Mouse (Mus musculus) heart, adult 18-20 months (tissue): Measurements from ENCODE around the gene Trmt1. TPM values are rescaled to one million over a fixed set of nuclear protein-coding genes. Genes with fewer than 3 reads are reported as not detected.
A peak's percentile ranks its signal among the peaks of the same experiment; 100 is the strongest.
"Not testable (repeated sequence)": the region's sequence is repeated elsewhere in the genome, so short reads cannot be mapped to it uniquely, and the experiment has no call there.

Experiments
- DNase-seq, 2 experiments: peaks; one replicate each; pipeline ENCODE4 v3.0.0; 2021 to 2022; ENCODE audit warnings: mixed read lengths in 1 of 2
- total RNA-seq, 2 experiments: library from RNA; stranded (reverse); gene quantifications; 2 replicates each; pipeline ENCODE4 v1.2.3; 2021

Trmt1 gene
- total RNA-seq, 2 experiments from 2014 or later = 34.2 to 45.1 TPM

DNA sequence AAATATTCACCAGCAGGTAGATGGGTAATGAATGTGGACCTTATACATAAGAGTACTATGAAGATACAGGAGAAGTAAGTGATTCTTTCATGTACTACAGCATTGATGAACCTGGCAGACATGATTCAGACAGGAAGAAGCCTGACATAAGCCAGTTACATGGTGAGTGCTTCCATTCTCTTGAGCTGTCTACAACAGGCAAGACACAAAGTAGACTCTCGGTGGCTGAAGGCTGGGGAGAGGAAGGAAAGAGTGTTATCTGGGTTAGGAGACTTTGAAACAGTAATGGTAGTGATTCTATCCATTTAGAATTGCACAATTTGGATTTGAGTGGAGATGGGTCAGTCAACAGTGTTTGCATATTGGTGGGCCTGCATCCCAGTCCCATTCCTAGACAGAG lies 27.2 kb upstream of the Trmt1 start:
- DNase-seq = no peak

DNA sequence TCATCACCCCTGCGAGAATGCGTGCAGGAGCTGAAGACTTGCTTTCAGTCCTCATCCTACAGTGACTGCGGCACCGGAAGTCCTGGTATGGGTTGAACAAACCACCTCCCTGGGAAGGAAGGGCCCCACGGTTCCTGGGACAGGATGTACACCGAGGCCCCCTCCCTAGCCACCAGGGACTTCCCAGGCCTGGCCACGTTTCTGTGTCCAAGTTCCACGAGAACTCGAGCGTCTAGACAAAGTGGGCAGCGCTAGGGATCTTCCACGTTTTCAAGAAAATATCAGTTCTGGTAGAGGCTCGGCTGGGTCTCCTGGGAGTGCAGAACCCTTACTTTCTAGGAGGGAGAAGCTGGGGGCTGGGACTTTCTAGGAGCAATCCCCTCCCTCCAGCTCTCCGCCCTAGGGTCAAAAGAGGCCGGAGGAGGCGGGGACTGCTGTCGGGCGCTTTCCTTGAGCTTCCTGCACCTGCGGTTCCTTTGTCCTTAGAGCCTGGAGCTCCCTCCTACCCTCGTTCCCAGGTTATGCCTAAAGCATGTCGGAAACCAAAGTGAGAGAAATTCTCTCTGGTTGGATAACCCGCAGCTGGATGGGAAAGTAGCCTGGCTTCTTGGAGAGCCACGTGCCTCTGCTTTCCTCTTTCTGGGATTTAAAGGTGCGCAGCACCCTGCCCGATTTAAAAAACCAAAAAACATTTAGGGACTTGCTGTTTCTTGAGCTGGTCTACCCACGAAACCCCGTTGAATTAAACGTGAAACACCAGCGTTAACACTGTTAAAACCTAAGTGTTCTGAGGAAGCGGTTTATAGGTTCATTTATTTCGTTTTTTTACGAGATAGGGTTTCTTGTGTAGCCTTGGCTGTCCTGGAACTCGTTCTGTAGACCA lies 25.9 kb upstream of the Trmt1 start:
- DNase-seq = peak; percentile 81 to 90

DNA sequence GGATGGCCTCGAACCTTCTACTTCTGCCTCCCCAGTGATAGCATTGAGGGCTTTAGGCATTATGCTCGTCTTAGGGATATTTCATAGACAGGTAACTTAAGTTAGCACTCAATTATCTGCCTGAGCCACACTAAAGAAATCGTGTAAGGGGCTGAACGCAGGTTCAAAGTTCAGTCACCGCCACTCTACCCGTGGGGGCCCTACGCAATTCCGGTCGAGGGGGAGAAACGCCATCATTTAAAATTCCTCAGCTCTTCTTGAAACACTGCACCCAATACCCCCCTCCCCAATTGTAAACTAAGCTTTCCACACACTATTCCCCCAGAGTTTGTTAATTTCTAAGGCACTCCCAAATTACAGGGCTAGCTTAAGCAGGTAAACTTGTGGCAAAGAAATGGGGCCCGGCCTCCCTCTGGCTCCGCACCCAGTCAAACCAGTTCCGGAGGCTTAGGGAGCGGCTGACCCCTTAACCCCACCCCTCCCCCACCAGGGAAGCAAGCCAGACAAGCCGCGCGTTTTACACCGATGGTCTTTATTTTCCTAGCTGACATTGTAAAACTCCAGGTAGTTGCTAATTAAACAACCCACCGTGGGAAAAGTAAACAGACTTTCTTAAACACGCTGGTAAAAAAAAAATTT lies 25.2 kb upstream of the Trmt1 start:
- peak; percentile 51 to 74 for DNase-seq

DNA sequence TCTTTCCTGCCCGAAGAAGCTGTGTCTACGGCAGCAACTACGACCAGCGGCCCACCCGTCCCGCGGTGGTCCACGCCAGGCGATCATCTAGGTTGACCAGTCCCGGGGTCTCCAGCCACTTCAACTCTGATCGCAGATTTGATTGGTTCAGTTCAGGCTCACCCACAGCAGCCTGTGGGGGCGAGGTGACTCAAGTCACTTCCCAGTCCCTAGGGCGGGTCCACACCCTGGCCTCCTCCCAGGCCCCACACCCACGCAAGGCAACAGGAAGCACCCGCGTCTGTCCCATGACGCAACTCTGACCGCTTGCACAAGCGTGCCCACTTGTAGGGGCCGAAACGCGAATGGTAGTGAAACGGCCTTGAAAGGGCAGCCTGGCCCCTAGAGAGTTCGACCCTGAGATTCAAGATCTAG lies 24.6 kb upstream of the Trmt1 start:
- DNase-seq = peak; percentile 94 to 97

DNA sequence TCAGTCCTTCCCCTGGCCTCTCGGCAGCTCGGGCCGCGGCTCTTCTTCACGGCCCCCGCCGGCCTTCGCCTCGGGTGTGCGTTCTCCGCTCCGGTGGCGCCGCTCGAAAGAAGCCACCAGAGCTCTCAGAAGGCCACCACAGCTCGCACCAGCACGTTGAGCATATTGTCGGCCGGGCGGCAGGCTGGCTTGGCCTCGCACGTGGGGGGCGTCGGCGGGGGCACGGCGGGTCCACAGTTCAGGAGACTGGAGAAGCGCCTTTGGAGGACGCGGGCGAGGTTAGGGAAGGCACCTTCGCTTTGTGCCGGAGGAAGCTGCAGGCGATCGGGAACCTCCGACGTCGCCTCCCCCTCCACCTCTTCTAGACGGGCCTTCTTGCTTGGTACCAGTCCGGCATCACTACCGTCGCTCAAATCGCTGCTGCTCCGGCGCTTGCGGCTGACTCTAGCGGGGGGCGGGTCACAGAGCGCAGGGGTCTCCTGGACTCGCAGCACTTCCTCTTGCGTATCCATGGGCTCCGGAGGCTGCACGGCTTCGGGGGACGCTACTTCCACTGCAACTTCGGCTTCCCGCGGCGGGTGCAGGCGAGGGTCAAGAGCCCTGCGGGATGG lies 24.0 kb upstream of the Trmt1 start:
- DNase-seq = peak in 1 of 2 experiments; percentile 60

DNA sequence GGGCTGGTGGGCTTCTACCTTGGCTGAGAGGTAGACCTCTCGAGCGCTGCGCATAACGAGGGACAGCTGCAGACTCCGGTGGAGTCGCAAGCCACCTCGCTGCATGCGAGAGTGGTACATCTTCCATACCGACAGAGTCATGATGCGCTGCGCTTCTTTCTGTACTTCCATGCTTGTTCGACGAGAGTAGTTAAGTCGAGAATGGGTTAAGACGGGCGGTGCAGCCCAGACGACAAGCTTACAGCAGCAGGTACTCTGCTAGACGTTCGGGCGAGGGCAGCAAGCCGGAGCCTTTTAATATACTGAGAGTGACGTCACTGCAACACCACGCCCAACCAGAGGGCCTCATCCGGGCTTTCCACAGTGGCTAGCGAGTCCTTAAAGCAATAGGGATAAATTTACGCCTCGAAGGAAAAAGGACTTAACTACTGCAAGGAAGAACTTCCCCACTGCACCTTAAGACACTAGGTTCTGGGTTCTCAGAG lies 23.5 kb upstream of the Trmt1 start, which contains the start of gene Ier2:
TSS of gene Ier2 (minus strand) at position 272 of the 485 bp plus-strand sequence.
- peak; percentile 98 for DNase-seq

DNA sequence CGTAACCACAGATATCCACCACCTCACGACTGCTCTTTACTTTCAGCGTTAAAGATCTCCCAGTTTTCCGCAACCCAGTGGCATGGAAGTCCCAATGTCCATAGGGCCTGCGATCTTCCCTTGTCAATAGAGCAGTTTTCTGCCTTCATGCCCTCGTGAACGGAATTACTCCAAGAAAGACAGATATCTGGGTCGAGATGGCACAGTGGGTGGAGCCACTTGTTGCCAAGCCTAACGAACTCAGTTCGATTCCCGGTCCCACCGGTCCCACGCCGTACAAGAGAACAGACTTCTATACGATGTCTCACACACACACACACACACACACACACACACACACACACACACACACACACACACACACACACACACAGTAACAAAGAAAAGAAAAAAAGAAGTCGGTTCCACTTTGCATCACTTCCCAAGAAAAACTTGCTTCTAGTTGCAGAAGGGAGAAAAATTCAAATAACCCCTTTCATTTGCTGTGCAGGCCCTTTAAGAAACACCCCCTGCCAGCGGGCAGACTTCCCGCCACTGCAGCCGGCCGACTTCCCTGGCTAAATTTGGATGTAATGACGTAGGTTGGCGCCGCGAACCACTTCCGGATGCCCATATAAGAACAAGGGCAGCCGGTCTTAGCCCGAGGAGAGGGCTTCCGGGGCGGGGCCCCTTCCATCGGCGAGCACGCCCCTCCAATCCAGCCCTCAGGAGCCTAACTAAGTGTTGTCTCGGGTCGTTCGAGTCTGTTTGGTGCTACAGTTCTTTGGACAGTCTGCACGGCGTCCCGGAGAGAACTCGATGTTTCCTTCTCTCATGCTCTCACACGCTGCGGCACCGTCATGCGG lies 22.4 kb upstream of the Trmt1 start:
- peak; percentile 99 for DNase-seq

DNA sequence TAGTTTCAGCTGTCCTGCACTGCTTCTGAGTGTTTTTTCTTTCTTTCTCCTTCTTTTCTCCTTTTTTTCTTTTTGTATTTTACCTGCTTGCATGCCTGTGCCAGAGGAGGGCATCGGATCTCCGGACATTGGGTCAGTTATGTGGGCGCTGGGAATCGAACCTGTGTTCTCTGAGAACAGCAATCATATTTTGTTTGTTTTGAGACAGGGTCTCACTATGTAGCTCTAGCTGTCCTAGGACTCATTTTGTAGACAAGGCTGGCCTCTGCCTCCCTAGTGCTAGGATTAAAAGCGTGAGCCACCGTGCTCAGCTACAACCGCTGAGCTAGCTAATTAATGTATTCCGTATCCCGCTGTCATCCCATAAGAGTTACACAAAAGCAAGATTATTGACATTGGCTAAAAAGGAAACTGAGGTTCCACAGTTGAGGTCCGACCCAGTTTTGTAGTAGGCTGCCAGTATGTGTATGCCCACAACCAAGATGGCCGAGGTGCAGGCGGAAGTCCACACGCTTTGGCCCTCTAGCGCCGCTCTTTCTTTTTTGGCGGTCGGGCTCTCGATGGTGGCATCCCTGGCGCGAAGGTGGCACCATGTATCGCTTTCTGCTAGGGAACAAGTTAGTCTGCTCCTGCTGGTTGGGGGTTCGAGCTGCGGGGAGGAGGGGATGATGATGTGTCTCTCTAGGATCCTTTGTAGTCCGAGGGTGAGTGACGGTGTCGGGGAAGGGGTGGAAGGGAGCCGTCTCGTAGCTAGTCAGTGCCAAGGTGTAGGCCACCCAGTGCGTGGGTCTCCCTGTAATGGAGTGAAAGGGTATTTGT lies 21.3 kb upstream of the Trmt1 start:
- peak; percentile 88 to 89 for DNase-seq

DNA sequence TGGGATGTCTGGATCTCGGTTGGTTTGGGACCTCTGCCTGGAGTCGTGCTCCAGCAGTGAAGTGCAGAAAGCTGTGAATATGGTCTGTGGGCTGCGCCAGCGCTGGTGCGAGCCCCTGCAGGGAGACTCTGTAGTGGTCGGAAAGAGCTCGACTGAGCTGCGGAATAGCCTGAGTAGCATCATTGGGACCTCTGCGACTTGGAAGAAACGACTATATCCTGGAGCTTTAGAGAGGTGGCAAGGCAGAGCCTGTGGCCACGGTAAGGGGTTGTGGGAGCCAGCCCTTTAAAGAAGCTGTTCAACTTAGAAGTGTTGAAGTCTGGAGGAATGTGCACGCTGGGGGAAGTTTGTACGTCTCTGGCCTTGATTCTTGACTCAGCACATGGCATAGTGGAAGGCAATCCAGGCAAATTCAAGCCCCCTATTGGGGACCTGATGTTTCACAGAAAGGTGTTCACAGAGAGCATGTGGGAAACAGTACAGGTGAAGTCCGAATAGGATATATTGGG lies 20.7 kb upstream of the Trmt1 start:
- DNase-seq = no peak

DNA sequence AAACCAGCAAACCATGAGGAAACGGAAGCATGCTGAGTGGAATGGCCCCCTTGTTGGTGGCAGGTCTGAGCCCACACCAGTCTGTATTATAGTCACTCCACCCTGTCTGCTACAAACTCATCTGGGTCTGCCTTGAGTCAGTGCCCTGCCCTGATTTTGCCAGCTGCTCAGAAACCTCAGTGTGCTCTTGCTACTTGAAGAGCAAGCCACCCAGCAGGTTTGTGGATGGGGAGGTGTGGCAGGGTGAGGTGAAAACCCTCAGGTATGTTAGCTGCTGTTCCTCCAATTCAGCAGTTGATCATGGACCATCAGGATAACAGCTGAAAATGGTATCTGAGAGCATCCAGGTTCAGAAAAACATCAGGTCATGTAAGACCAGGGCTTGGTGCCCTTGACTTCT lies 18.0 kb upstream of the Trmt1 start:
- no peak for DNase-seq

DNA sequence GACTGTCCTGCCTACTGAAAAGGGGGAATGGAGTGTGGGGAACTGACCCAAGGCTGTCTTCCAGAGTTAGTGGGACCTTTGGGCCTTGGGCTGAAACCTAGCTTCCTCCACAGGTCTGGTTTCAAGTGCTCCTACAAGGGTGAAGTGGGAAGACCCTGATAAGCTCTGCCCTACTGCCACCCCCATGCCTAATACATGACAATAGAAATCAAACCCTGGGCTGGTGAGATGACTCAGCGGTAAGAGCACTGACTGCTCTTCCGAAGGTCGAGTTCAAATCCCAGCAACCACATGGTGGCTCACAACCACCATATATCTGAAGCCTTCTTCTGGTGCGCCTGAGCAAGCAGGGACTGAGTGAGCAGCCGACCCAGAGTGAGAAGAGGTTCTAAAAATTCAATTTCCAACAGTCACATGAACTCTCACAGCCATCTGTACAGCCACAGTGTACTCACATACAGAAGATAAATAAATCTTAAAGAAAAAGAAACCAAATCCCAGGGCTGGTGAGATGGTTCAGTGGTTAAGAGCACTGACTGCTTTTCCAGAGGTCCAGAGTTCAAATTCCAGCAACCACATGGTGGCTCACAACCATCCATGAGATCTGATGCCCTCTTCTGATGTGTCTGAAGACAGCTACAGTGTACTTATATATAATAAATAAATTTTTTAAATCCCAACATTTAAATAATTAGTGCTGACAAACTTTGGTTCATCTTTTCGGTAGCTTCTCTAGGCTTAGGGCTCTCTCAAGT lies 17.2 kb upstream of the Trmt1 start:
- no peak for DNase-seq

DNA sequence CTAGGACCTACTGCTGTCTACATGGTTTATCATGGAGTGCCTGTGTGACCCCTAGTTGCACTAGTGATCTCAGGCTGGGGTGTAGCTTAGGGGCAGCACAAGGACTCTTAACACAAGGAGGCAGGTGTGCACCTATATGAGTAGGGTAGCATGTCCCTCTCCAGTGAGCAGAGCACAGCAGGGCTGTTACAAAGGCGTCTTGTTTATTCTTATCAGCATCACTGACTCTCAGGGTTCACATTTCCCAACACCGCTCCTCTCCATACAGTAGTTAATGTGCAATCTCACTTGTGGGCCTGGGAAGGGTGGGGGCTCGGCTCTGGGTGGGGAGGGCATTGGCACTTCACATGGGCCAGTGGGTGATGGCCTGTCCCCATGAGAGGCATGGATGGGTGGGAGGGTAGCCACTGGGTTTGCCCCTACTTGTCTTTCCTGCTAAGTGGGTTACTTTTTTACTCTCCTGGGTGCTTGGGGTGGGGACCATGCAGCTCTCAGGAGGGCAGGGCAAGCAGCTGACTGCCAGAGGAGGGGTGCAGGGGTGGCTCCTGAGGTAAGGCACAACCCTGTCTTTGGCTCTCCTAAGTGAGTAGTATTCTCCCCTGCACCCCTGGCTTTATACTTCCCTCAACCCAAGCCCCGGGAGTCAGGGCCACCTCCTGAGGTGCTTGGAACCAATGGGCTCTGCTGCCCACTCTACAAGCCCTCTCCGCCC lies 15.7 kb upstream of the Trmt1 start:
- not testable (repeated sequence) for DNase-seq

DNA sequence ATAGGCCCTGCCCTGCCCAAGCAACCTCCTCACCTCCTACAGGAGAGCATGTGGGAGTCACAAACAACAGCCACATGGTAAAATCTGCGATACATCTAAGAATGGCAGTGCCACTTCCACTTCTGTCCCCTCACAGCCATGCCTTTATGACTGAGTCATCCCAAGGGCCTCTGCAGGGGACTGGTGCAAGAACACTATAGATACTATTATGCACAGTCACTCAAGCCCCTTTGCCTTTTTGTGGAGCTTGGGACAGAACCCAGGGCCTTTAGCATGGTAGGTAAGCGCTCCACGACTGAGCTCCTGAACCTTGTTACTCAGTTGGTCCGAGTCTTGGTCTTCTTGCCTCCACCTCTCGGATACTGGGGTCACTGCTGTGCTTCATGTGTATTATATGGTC lies 8.8 kb upstream of the Trmt1 start:
- DNase-seq = no peak

DNA sequence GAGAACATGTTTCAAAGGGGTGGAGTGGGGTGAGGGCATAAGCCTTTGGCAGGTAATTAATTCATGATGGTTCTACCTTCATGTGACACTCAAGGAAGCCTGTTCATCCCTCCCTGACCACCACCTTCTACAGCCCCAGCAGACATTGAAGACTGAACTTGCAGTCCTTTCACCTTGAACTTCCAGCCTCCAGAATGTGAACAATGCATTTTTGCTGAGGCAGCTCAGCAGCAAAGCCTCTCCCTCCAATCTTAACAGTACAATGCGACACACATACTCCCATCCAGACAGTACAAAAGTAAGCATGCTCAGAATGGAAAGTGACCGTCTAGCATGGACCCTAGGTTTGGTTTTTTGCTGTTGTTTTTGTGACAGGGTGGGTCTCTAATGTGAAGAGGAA lies 4.6 kb upstream of the Trmt1 start:
- no peak for DNase-seq

DNA sequence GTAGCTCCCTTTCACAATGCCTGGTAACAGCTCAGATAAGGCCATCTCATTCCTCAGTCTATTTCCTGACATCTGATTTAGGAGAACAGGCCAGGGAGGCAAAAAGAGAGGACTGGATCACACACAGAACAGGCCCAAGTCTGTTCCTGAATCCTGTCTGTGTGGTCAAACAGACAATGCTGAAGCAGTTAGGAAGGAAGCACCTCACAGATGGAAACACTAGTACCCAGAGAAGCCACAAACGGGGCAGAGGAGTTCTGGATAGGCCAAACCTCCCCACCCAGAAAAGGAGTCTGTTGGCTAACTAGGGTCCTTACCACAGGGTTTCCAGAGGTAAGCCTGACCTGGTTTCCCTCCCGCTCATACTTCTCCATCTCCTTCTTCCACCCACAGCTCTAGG lies 3.9 kb upstream of the Trmt1 start:
- DNase-seq = no peak

DNA sequence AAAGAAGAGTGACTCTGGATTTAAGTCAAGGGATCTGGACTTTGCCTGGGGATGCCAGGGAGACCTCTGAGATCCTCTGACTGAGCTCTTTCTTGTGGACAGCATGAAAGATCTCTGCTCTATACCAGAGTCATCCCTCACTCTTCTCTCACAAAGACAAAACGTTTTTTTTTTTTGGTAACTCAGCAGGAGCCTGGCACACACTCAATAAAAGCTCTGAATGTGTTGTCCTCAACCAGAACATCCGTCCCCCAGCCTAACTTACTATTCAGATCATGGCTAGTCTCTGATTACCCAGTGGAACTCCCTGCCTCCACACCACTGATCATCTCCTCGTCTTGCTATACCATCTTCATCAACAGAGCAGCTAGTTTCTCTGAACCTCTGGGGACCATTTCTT lies 1.6 kb upstream of the Trmt1 start:
- no peak for DNase-seq

DNA sequence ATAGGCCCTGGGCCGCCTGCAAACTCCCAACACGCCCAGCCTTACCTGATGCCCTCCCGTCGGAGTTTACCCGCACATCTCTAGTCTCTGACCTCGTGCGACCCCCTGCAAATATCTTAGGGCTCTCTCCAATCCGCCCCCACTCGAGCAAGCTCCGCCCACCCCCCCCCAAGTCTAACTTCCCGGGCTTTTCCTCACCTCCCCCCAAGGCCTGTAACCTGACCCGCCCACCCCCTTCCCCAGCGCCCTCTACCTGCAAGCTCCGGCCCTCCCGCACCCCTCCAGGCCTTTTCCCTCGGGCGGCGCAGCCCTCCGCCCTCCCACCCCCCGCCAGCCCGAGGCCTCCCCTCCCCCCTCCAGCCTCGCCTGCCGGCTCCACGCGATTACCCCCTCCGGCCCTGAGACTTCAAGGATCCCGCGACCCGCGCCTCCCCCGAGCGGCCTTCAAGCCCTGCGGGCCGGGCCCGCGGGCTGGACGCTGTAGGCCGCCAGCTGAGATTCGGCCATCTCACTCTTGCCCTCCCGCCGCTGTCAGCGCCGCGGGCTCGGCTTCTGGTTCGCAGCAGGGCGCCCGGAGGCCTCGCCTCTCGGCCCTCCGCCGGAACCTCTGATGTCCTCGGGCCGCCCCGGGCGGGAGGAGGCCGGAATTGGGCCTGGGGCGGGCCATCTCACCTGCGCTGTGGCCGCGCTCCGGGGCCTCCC lies 1.0 kb downstream of the Trmt1 start:
- DNase-seq = no peak

DNA sequence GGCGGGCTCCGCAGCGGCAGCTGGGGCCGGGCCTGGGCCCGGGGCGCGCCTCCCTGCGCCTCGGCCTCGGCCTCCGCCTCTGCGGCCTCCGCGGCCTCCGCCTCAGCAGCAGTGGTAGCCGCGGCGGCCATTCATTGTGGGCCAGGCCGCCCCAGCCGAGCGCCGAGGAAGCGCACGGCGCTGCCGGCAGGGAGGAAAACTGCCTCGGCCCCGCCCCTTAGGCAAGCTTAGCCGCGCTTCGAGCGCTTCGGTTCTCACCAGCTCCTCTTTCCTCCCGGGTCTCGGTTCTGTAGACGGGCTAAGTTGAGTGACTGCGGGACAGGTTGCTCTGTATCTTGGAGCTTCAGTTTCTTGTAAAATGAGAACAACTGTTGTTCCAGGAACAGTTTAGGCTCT lies 1.6 kb downstream of the Trmt1 start, which contains the start of gene Nacc1:
TSS of gene Nacc1 (minus strand) at position 158 of the 396 bp plus-strand sequence.
- DNase-seq = peak; percentile 90 to 93
